Mouse (Mus musculus): ENCODE measurements around the gene Acoxl. TPM values are rescaled to one million over a fixed set of nuclear protein-coding genes. Genes with fewer than 3 reads are reported as not detected.

The Acoxl gene
- polyA plus RNA-seq, 2 experiments from 2014 or later = 0.41 TPM; not detected in 1

- no peak for ATAC-seq
Observed at GRCm38 (mm10) chr2:127897718-127898117, 59.0 kb downstream of the Acoxl start.

DNA sequence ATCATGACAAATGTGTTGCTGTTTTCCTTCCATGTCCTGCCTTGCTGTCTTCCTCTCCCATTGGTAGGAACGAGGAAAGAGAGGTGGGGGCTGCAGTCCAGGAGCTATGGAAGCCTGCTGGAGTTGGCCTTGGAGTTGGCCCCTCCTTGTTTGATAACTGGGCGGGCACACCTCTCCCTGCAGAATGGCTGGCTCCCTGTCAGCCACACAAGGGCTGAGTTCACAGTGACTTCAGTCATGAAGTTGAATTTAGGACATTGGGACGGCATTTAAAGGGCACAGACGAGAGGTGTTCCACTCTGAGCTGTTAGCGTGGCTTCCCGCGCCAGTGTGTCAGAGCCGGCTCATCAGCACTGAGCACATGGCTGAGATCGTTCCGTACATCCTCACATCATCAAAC is 66.2 kb downstream of the Acoxl start:
- no peak for ATAC-seq

GRCm38 (mm10) chr2:127906973-127907678 is 68.5 kb downstream of the Acoxl start:
- ATAC-seq = no peak

GRCm38 (mm10) chr2:127907679-127908042 is 69.0 kb downstream of the Acoxl start:
- ATAC-seq = no peak

GRCm38 (mm10) chr2:127908881-127909280 is 70.2 kb downstream of the Acoxl start:
- ATAC-seq = no peak

- no peak for ATAC-seq
Observed at GRCm38 (mm10) chr2:127909790-127910189, 71.1 kb downstream of the Acoxl start.

- no peak for ATAC-seq
Observed at GRCm38 (mm10) chr2:127911579-127911978, 72.9 kb downstream of the Acoxl start.

DNA sequence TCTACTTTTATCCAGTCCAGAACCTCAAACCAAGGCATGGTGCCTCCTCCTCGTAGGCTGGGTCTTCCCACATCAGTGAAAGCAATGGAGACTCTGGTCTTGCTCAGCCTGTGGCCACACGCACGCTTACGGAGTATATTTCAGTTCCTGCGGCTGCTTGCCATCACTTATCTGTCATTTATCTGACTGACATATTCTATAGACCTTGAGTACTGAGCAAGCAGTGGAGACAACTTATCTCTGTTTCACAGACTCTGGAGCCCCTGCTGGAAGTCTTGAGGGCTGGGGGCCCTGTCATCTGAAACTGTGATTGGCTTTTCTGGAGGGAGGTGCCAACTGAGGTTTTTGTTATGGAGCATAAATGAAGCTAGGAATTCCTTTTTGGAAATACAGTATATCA is 75.4 kb downstream of the Acoxl start:
- ATAC-seq = no peak

- peak; percentile 54 for ATAC-seq
Observed at GRCm38 (mm10) chr2:127916804-127917410, 78.2 kb downstream of the Acoxl start.

DNA sequence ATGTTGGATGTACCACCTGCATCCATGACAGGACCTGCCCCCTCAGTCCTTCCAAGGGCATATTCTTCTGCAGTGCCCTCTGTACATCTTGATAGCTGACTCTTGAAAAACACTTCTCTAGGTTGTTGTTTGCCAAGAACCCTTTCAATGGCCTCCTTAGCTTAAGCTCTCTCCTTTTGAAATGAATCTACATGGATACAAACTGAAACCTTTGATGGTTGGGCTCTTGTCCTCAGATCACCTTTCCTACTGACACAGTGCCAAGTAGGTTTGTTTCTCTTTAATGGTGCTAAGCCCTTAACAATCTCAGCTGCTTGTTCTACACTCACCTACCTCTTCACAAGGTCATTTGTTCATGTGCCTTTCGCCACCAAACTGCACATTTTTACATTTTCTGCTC is 81.1 kb downstream of the Acoxl start:
- ATAC-seq = no peak

GRCm38 (mm10) chr2:127922036-127922901 is 83.6 kb downstream of the Acoxl start:
- peak; percentile 27 for ATAC-seq

DNA sequence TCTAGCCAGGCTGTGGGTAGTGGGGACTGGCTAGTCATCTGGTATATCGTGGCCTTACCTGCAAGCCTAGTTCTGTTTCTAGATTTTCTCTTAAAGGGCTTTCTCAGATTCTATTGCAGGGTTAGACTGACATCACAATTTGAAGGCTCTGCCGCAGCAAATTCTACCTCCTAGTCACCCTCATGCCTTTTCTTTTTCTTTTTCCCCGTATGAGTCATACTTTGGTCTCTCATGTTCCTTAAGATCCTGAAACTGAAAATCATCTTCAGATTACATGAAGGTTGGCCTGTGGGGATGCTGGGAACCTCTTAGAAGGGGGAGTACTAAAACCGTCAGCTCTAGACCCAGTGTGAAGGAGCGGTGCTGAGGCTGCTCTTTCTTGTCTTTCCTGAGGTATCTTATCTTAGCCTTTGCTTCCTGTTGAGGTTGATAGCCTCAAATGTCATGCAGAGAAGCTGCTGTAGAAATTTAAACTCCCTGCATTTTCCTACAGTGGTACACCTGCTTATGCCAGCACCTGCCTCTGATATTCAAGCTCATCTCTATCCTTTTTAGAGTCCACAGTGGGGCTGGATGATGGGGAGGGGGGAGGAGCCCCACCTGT is 84.5 kb downstream of the Acoxl start:
- ATAC-seq = peak; percentile 49

- no peak for ATAC-seq
Observed at GRCm38 (mm10) chr2:127926679-127927324, 88.1 kb downstream of the Acoxl start.

DNA sequence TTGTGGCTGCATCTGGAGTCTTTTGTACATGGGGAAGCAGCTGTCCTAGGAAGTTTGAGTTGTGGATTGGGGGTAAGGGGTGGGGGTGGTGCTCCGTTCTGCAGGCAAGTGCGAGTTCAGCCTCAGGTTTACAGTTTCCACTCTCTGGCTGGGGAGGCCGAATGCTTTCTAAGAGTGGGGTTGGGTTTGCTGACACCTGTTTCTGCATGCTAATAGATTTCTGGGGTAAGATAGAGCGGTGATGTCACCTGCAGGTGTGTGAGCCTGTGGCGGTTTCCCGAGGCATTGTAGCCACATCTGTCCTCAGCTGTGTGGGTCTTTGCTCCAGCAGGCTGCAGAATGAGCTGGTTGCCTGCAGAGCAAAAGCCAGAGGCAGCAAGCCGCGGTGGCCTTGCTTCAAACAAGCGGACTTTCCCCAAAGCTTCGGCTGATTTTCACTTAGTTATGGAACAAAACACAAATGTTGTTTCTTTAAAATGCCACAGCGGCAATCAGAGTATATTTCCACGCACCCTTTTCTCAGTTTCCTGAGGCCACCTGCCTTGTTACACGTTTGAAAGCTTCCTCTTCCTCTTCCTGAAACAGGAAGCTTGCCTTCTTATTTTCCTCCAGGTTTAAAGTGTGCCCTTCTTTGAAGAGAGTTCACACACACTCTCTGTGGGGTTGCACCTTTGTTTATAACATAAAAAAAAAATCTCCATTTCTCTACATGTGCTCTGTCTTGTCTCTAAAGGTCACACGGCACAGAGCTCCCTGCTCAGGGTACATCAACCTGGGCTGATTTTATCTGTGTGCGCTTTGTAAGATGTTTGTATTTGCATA is 89.0 kb downstream of the Acoxl start:
- ATAC-seq = peak; percentile 36

- ATAC-seq = no peak
Observed at GRCm38 (mm10) chr2:127928279-127928678, 89.6 kb downstream of the Acoxl start.

DNA sequence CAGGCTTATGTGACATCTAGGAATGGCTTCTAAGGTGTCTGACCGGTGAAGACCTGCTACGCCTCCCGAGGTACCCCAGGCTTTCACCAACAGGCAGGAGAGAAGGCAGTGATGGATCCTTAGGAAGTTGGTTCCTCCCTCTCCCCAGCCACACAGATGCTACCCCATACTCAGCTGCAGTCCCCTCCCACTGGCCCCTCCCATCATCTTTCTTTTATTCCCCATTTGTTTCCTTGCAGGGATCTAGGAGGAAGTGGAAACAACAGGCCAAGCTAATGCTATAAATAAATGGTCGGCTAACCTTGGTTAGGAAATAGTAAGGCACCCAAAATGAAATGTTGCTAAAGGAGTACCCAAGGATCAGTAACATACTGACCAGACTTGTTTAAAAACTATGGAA is 90.2 kb downstream of the Acoxl start:
- no peak for ATAC-seq

GRCm38 (mm10) chr2:127929939-127930715 is 91.5 kb downstream of the Acoxl start:
- ATAC-seq = no peak

DNA sequence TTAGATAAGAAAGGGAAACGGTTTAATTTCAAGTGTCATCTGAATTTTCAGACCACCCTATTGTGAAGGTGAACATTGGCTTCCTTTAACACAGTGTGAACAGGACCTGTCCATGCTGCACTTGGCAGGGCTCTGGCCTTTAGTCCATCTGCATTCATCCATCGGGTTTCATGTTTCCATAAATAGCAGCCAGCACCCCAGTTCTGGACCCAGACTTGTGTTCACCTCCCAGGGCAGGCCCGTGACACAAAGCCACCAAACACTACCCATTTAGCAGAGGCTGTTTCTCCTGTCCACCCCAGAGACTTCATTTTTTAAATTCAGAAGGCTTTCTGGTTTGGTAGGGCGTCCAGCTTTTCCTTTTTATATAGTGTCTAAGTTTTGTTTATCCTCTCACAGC is 92.9 kb downstream of the Acoxl start:
- no peak for ATAC-seq

DNA sequence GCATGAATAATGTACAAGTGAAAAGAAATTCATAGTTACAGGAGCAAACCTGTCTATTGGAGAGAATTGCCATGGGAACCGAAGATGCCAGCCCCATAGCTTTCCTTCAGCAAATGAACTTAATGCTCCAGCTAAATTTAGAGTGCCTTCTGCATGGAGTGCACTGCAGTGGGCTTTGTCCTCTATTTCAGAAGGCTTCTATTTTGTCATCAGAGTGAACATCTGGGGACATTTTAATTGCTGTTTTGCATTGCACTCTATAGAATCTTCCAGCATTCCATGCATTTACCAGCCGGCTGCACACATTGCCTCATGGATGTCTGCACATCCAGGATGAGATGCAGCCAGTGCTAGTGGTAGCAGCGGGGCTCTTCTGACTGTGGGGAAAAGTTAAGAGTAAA is 94.9 kb downstream of the Acoxl start:
- ATAC-seq = no peak

GRCm38 (mm10) chr2:127937079-127937478 is 98.4 kb downstream of the Acoxl start:
- no peak for ATAC-seq

- no peak for ATAC-seq
Observed at GRCm38 (mm10) chr2:127939206-127939605, 100.5 kb downstream of the Acoxl start.
